Mouse (Mus musculus): ENCODE results near the gene Adamts5. TPM values are rescaled to one million over a fixed set of nuclear protein-coding genes. Genes with fewer than 3 reads are reported as not detected.

Adamts5 gene
- polyA plus RNA-seq, 1 experiment from 2014 or later = 3.8 TPM

- Histone ChIP-seq H3K27me3 (ENCODE audit: control insufficient read depth, insufficient read depth, low read depth, low read length) (peaks cover 13% of the 10 kb centered on the region; the same call in 1 of the 2 replicates), H3K4me1 (replicated peaks; ENCODE audit: control insufficient read depth, insufficient read depth, low read length) (peaks cover 11% of the 10 kb centered on the region; the same call in 1 of the 2 replicates), H3K9me3 (ENCODE audit: control insufficient read depth, low read length) (no peaks in the 10 kb centered on the region), H3K27ac (ENCODE audit: low read length) (no peak overlapping the region; the same call in 1 of the 2 replicates), H3K36me3 (ENCODE audit: control insufficient read depth, insufficient read depth, low read length) (no peaks in the 10 kb centered on the region), H3K4me3 (ENCODE audit: low read length) (peak overlapping the region; percentile 58), H3K4me2 (ENCODE audit: low read depth, low read length) (peak overlapping the region; percentile 96), H3K9ac (ENCODE audit: low read length) (no peak overlapping the region)
- WGBS = 59% methylated on average over 10 of the region's 10 CpGs
- ATAC-seq (ENCODE audit: low read depth) = no peak
Measured at GRCm38 (mm10) chr16:85898816-85899215, 2.8 kb downstream of the Adamts5 start.

GRCm38 (mm10) chr16:85898391-85898790 is 3.2 kb downstream of the Adamts5 start:
- H3K9me3 ChIP-seq (ENCODE audit: control insufficient read depth, low read length) = no peaks in the 10 kb centered on the region
- peak overlapping the region; percentile 58 for H3K4me3 ChIP-seq (ENCODE audit: low read length)
- H3K9ac ChIP-seq (ENCODE audit: low read length) = no peak overlapping the region
- peaks cover 11% of the 10 kb centered on the region; the same call in 1 of the 2 replicates for H3K4me1 ChIP-seq (replicated peaks; ENCODE audit: control insufficient read depth, insufficient read depth, low read length)
- H3K36me3 ChIP-seq (ENCODE audit: control insufficient read depth, insufficient read depth, low read length) = no peaks in the 10 kb centered on the region
- peak overlapping the region; percentile 96 for H3K4me2 ChIP-seq (ENCODE audit: low read depth, low read length)
- 44% methylated on average over 4 of the region's 4 CpGs for WGBS
- no peak for ATAC-seq (ENCODE audit: low read depth)
- peaks cover 13% of the 10 kb centered on the region; the same call in 1 of the 2 replicates for H3K27me3 ChIP-seq (ENCODE audit: control insufficient read depth, insufficient read depth, low read depth, low read length)
- no peak overlapping the region; the same call in 1 of the 2 replicates for H3K27ac ChIP-seq (ENCODE audit: low read length)

GRCm38 (mm10) chr16:85897854-85898253 is 3.8 kb downstream of the Adamts5 start:
- no peak overlapping the region for H3K9ac ChIP-seq (ENCODE audit: low read length)

GRCm38 (mm10) chr16:85895948-85896347 is 5.7 kb downstream of the Adamts5 start:
- Histone ChIP-seq H3K9ac (ENCODE audit: low read length) (no peak overlapping the region), H3K27me3 (ENCODE audit: control insufficient read depth, insufficient read depth, low read depth, low read length) (peaks cover 11% of the 10 kb centered on the region; the same call in 1 of the 2 replicates), H3K4me3 (ENCODE audit: low read length) (no peak overlapping the region), H3K27ac (ENCODE audit: low read length) (no peak overlapping the region), H3K4me1 (replicated peaks; ENCODE audit: control insufficient read depth, insufficient read depth, low read length) (peaks cover 6% of the 10 kb centered on the region; the same call in 1 of the 2 replicates), H3K4me2 (ENCODE audit: low read depth, low read length) (no peak overlapping the region), H3K36me3 (ENCODE audit: control insufficient read depth, insufficient read depth, low read length) (no peaks in the 10 kb centered on the region), H3K9me3 (ENCODE audit: control insufficient read depth, low read length) (no peaks in the 10 kb centered on the region)
- WGBS = 73% methylated on average over 4 of the region's 4 CpGs
- ATAC-seq (ENCODE audit: low read depth) = no peak

More at GRCm38 (mm10) chr16:85897854-85898253, 3.8 kb downstream of the Adamts5 start:
- H3K4me2 ChIP-seq (ENCODE audit: low read depth, low read length) = peak overlapping the region; percentile 13; the same call in 1 of the 2 replicates
- no peak overlapping the region for H3K27ac ChIP-seq (ENCODE audit: low read length)
- no peak for ATAC-seq (ENCODE audit: low read depth)
- H3K9me3 ChIP-seq (ENCODE audit: control insufficient read depth, low read length) = no peaks in the 10 kb centered on the region
- 95% methylated on average over 3 of the region's 3 CpGs for WGBS
- H3K4me3 ChIP-seq (ENCODE audit: low read length) = peak overlapping the region; percentile 12; the same call in 1 of the 2 replicates
- no peaks in the 10 kb centered on the region for H3K36me3 ChIP-seq (ENCODE audit: control insufficient read depth, insufficient read depth, low read length)
- H3K27me3 ChIP-seq (ENCODE audit: control insufficient read depth, insufficient read depth, low read depth, low read length) = peaks cover 13% of the 10 kb centered on the region; the same call in 1 of the 2 replicates
- H3K4me1 ChIP-seq (replicated peaks; ENCODE audit: control insufficient read depth, insufficient read depth, low read length) = peaks cover 11% of the 10 kb centered on the region; the same call in 1 of the 2 replicates

GRCm38 (mm10) chr16:85889778-85890177 is 11.8 kb downstream of the Adamts5 start:
- no peak for ATAC-seq (ENCODE audit: low read depth)
- no peak overlapping the region for H3K4me3 ChIP-seq (ENCODE audit: low read length)
- no peaks in the 10 kb centered on the region for H3K9me3 ChIP-seq (ENCODE audit: control insufficient read depth, low read length)
- no peaks in the 10 kb centered on the region for H3K36me3 ChIP-seq (ENCODE audit: control insufficient read depth, insufficient read depth, low read length)
- 62% methylated on average over 5 of the region's 5 CpGs for WGBS
- H3K4me1 ChIP-seq (replicated peaks; ENCODE audit: control insufficient read depth, insufficient read depth, low read length) = no peaks in the 10 kb centered on the region
- H3K9ac ChIP-seq (ENCODE audit: low read length) = no peak overlapping the region
- no peak overlapping the region for H3K4me2 ChIP-seq (ENCODE audit: low read depth, low read length)
- no peak overlapping the region for H3K27ac ChIP-seq (ENCODE audit: low read length)
- H3K27me3 ChIP-seq (ENCODE audit: control insufficient read depth, insufficient read depth, low read depth, low read length) = no peaks in the 10 kb centered on the region

- no peak overlapping the region for H3K4me2 ChIP-seq (ENCODE audit: low read depth, low read length)
- no peak overlapping the region for H3K4me3 ChIP-seq (ENCODE audit: low read length)
- H3K9me3 ChIP-seq (ENCODE audit: control insufficient read depth, low read length) = no peaks in the 10 kb centered on the region
- no peaks in the 10 kb centered on the region for H3K36me3 ChIP-seq (ENCODE audit: control insufficient read depth, insufficient read depth, low read length)
- no peaks in the 10 kb centered on the region for H3K4me1 ChIP-seq (replicated peaks; ENCODE audit: control insufficient read depth, insufficient read depth, low read length)
- no peak overlapping the region for H3K27ac ChIP-seq (ENCODE audit: low read length)
- ATAC-seq (ENCODE audit: low read depth) = no peak
- WGBS = 41% methylated on average over 13 of the region's 13 CpGs
- H3K9ac ChIP-seq (ENCODE audit: low read length) = no peak overlapping the region
- no peaks in the 10 kb centered on the region for H3K27me3 ChIP-seq (ENCODE audit: control insufficient read depth, insufficient read depth, low read depth, low read length)
Measured at GRCm38 (mm10) chr16:85887289-85888051, 14.2 kb downstream of the Adamts5 start.

GRCm38 (mm10) chr16:85879075-85879474 is 22.6 kb downstream of the Adamts5 start:
- no peaks in the 10 kb centered on the region for H3K36me3 ChIP-seq (ENCODE audit: control insufficient read depth, insufficient read depth, low read length)
- no peaks in the 10 kb centered on the region for H3K9me3 ChIP-seq (ENCODE audit: control insufficient read depth, low read length)
- no peaks in the 10 kb centered on the region for H3K4me1 ChIP-seq (replicated peaks; ENCODE audit: control insufficient read depth, insufficient read depth, low read length)
- H3K4me3 ChIP-seq (ENCODE audit: low read length) = no peak overlapping the region
- WGBS = 63% methylated on average over 7 of the region's 7 CpGs
- no peak for ATAC-seq (ENCODE audit: low read depth)
- no peak overlapping the region for H3K9ac ChIP-seq (ENCODE audit: low read length)
- no peaks in the 10 kb centered on the region for H3K27me3 ChIP-seq (ENCODE audit: control insufficient read depth, insufficient read depth, low read depth, low read length)
- no peak overlapping the region for H3K4me2 ChIP-seq (ENCODE audit: low read depth, low read length)
- no peak overlapping the region for H3K27ac ChIP-seq (ENCODE audit: low read length)

GRCm38 (mm10) chr16:85874141-85874540 is 27.5 kb downstream of the Adamts5 start:
- no peaks in the 10 kb centered on the region for H3K36me3 ChIP-seq (ENCODE audit: control insufficient read depth, insufficient read depth, low read length)
- ATAC-seq (ENCODE audit: low read depth) = no peak
- no peaks in the 10 kb centered on the region for H3K27me3 ChIP-seq (ENCODE audit: control insufficient read depth, insufficient read depth, low read depth, low read length)
- WGBS = 72% methylated on average over 3 of the region's 3 CpGs
- no peak overlapping the region for H3K4me2 ChIP-seq (ENCODE audit: low read depth, low read length)
- no peaks in the 10 kb centered on the region for H3K4me1 ChIP-seq (replicated peaks; ENCODE audit: control insufficient read depth, insufficient read depth, low read length)
- no peaks in the 10 kb centered on the region for H3K9me3 ChIP-seq (ENCODE audit: control insufficient read depth, low read length)
- no peak overlapping the region for H3K27ac ChIP-seq (ENCODE audit: low read length)
- no peak overlapping the region for H3K4me3 ChIP-seq (ENCODE audit: low read length)
- H3K9ac ChIP-seq (ENCODE audit: low read length) = no peak overlapping the region

- peak; percentile 75 for ATAC-seq (ENCODE audit: low read depth)
- WGBS = 48% methylated on average over 2 of the region's 2 CpGs
- H3K4me1 ChIP-seq (replicated peaks; ENCODE audit: control insufficient read depth, insufficient read depth, low read length) = no peaks in the 10 kb centered on the region
- no peak overlapping the region for H3K4me2 ChIP-seq (ENCODE audit: low read depth, low read length)
- H3K27ac ChIP-seq (ENCODE audit: low read length) = peak overlapping the region; percentile 47
- no peaks in the 10 kb centered on the region for H3K27me3 ChIP-seq (ENCODE audit: control insufficient read depth, insufficient read depth, low read depth, low read length)
- no peaks in the 10 kb centered on the region for H3K36me3 ChIP-seq (ENCODE audit: control insufficient read depth, insufficient read depth, low read length)
- no peak overlapping the region for H3K4me3 ChIP-seq (ENCODE audit: low read length)
- H3K9ac ChIP-seq (ENCODE audit: low read length) = no peak overlapping the region
- no peaks in the 10 kb centered on the region for H3K9me3 ChIP-seq (ENCODE audit: control insufficient read depth, low read length)
Measured at GRCm38 (mm10) chr16:85871971-85872370, 29.7 kb downstream of the Adamts5 start.
